Mouse (Mus musculus): ENCODE results near the gene Usp12.

The Usp12 gene

DNA sequence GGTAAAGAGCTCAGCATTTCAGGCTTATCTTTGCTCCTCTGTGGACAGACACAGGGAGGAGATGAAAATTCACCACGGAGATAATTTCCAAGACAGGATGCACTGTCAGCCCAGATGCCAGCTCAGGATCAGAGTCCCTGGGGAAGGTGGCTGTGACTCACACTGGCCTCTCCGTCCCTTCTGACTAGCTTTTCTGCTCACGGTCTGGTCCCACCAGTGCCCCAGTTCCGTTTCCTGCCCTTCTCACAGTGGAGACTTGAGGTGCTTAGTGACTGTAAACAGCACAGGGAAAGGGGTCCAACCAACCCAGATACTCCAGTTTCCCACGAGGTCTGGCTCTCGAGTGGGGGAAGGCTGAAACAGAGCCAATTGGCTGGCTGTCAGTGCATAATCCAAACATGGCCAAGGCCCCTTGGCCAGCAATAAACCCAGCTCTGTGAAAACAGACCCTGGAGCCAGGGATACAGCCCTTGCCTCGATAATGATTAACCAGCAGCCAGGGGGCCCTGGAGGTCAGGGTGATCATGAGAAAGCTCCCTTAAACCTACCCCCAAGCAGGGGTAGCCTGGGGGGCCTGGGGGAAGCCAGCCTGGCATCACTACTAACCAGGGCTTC, 102.3 kb downstream of the Usp12 start:
- DNase-seq (ENCODE audit: low read depth) = peak; percentile 45

GRCm38 (mm10) chr5:146691745-146692144, 103.1 kb downstream of the Usp12 start:
- DNase-seq (ENCODE audit: low read depth) = peak; percentile 82

DNA sequence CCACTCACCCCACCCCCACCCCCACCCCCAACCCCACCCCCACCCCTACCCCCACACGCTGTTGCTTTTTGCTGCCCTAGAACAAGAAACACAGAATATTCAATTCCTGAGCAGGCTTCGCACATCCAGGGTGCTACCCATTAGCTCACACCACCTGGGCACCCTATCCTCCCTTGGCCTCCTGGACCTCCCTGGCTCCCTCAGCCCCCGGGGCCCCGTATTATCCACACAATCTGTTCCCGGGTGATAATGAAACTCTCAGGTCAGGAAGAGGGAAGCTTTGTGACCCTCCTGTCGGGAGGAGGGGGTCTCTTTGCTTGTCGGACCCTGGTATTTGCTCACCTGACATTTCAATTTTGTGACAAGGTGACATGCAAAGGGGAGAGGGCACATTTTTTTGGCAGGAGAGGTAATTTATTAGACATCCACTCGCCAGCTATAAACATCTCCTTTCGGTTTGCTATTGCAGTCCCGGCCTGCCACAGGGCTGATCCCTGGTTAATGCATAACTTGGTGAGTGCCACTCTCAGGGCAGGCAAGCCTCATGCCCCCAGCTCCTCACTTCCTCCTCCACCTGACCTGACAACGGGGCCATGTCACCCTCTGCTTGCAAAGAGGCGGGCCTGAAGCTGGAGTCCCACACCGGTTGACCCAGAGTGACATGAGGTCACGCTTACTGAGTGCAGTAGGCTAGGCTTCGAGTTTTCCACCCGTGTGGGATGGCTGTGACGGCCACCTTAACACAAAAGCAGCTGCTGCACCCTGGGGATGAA, 107.1 kb downstream of the Usp12 start:
- no peak for DNase-seq (ENCODE audit: low read depth)

GRCm38 (mm10) chr5:146686954-146687353, 107.9 kb downstream of the Usp12 start:
- no peak for DNase-seq (ENCODE audit: low read depth)
